Mouse (Mus musculus): Measurements from ENCODE around the gene Casd1. TPM values are rescaled to one million over a fixed set of nuclear protein-coding genes. Genes with fewer than 3 reads are reported as not detected.

Casd1 gene
- 13.1 and 13.9 TPM in 2 replicates for total RNA-seq (2012; rRNA removed)
- total RNA-seq (2014; rRNA removed): 38.2 and 42.7 TPM in 2 replicates
- 16.7 and 30.4 TPM in 2 replicates for polyA plus RNA-seq (2012; ENCODE audit: insufficient read length, low read depth)

GRCm38 (mm10) chr6:4600658-4601296 is at the start of gene Casd1:
TSS of gene Casd1 (plus strand) at chr6:4600839.
- Histone ChIP-seq H3K4me1 (ENCODE audit: control insufficient read depth in 1 of 2, insufficient read depth in 2 of 2) (peaks cover 5 to 34% of the 10 kb centered on the region in 2 experiments), H3K4me3 (replicated peaks in 1 of 3; ENCODE audit: low read depth in 2 of 3, low read length in 2 of 3, poor library complexity in 1 of 3) (peak within 1 kb of the TSS; percentile 58 to 79 (median 73)), H3K4me2 (ENCODE audit: insufficient read depth, low read depth, poor library complexity, severe bottlenecking) (peak within 1 kb of the TSS; percentile 80), H3K79me2 (replicated peaks; ENCODE audit: control insufficient read depth, extremely low read depth, insufficient read depth, poor library complexity, severe bottlenecking) (no peaks in the 10 kb centered on the region; the same call in 1 of the 2 replicates), H3K36me3 (replicated peaks in 1 of 2; ENCODE audit: control insufficient read depth in 1 of 2, insufficient read depth in 1 of 2, low read length in 1 of 2) (peaks cover 0 to 5% of the 10 kb centered on the region in 2 experiments), H3K27me3 (replicated peaks) (no peaks in the 10 kb centered on the region), H3K27ac (ENCODE audit: insufficient read depth, low read depth) (peak within 1 kb of the TSS; percentile 51), H3K9me3 (replicated peaks; ENCODE audit: low read length) (no peaks in the 10 kb centered on the region), H3K9ac (ENCODE audit: insufficient read depth, low read depth) (peak within 1 kb of the TSS; percentile 95)
- DNase-seq (ENCODE audit: extremely low read depth): peak; percentile 47
- dilution Hi-C loops (cut with MboI; ENCODE audit: extremely low pct_ligation_motif_present, extremely low pct_unique_long_range_greater_than_20kb, low sequenced_read_pairs): no loop called here
- TF ChIP-seq MAZ (IDR thresholded peaks at IDR 0.05; ENCODE audit: low read depth, low read length): 0 out of 2 replicates have a peak, but pooled peaks have one; percentile 27
- peak; percentile 60 for TF ChIP-seq NRF1 (IDR thresholded peaks at IDR 0.05; ENCODE audit: low read depth, low read length)
- TF ChIP-seq GABPA (IDR thresholded peaks at IDR 0.05; ENCODE audit: insufficient replicate concordance, low read depth, low read length): no peak
- no peak for TF ChIP-seq ETS1 (conservative IDR thresholded peaks at IDR 0.05; ENCODE audit: low read depth, low read length)
- no peak for TF ChIP-seq ZNF384 (IDR thresholded peaks at IDR 0.05; ENCODE audit: low read depth, low read length)
- no peak for TF ChIP-seq SMC3 (IDR thresholded peaks at IDR 0.05; ENCODE audit: low read depth, low read length)
- TF ChIP-seq USF2 (conservative IDR thresholded peaks at IDR 0.05; ENCODE audit: low read depth, low read length): no peak
- TF ChIP-seq BHLHE40 (IDR thresholded peaks at IDR 0.05; ENCODE audit: low read depth, low read length): 0 out of 2 replicates have a peak, but pooled peaks have one; percentile 1
- TF ChIP-seq POLR2AphosphoS2 (IDR thresholded peaks at IDR 0.05; ENCODE audit: low read depth, low read length): no peak
- no peak for TF ChIP-seq ELF1 (IDR thresholded peaks at IDR 0.05; ENCODE audit: low read depth, low read length)
- no peak for TF ChIP-seq JUN (IDR thresholded peaks at IDR 0.05; ENCODE audit: insufficient read depth, low read depth, low read length)
- peak; percentile 44 for TF ChIP-seq TCF12 (IDR thresholded peaks at IDR 0.05; ENCODE audit: low read depth, low read length)
- no peak for TF ChIP-seq CHD2 (IDR thresholded peaks at IDR 0.05; ENCODE audit: low read length)
- TF ChIP-seq JUND (conservative IDR thresholded peaks at IDR 0.05; ENCODE audit: low read depth, low read length): no peak
- no peak for TF ChIP-seq RCOR1 (conservative IDR thresholded peaks at IDR 0.05; ENCODE audit: low read depth, low read length)
- 0 out of 2 replicates have a peak, but pooled peaks have one; percentile 8 for TF ChIP-seq NELFE (IDR thresholded peaks at IDR 0.05; ENCODE audit: low read depth, low read length)
- TF ChIP-seq CTCF (conservative IDR thresholded peaks at IDR 0.05 in 1 of 2, IDR thresholded peaks at IDR 0.05 in 1 of 2; ENCODE audit: low read depth in 2 of 2, low read length in 2 of 2): 0 out of 4 replicates have a peak, but pooled peaks of 1 of the 2 experiments have one; percentile 8
- TF ChIP-seq SIN3A (IDR thresholded peaks at IDR 0.05; ENCODE audit: low read length): no peak; the same call in none of the 2 replicates
- TF ChIP-seq KAT2A (IDR thresholded peaks at IDR 0.05; ENCODE audit: insufficient replicate concordance, low read length): 0 out of 2 replicates have a peak, but pooled peaks have one; percentile 22
- no peak for TF ChIP-seq PAX5 (IDR thresholded peaks at IDR 0.05; ENCODE audit: low read length)
- no peak for TF ChIP-seq MAX (IDR thresholded peaks at IDR 0.05; ENCODE audit: low read length)
- no peak for TF ChIP-seq EP300 (IDR thresholded peaks at IDR 0.05; ENCODE audit: low read length)
- TF ChIP-seq TBP (conservative IDR thresholded peaks at IDR 0.05; ENCODE audit: low read depth, low read length): no peak
- TF ChIP-seq HCFC1 (IDR thresholded peaks at IDR 0.05; ENCODE audit: low read depth, low read length): peak; percentile 20; the same call in 1 of the 2 replicates
- TF ChIP-seq POLR2A (IDR thresholded peaks at IDR 0.05; ENCODE audit: low read depth, low read length): peak; percentile 54
- TF ChIP-seq UBTF (IDR thresholded peaks at IDR 0.05; ENCODE audit: low read depth, low read length): peak; percentile 77; the same call in 1 of the 2 replicates
- no peak for TF ChIP-seq MAFK (IDR thresholded peaks at IDR 0.05; ENCODE audit: insufficient replicate concordance, low read length)
- TF ChIP-seq RAD21 (IDR thresholded peaks at IDR 0.05; ENCODE audit: low read depth, low read length): no peak
- 0 out of 2 replicates have a peak, but pooled peaks have one; percentile 16 for TF ChIP-seq MEF2A (IDR thresholded peaks at IDR 0.05; ENCODE audit: borderline replicate concordance, low read depth, low read length)
- in situ Hi-C loops (cut with MboI; ENCODE audit: low pct_ligation_motif_present, low pct_unique_long_range_greater_than_20kb, low sequenced_read_pairs): no loop called here
